Mouse (Mus musculus): Measurements from ENCODE around the gene Dnajb12. TPM values are rescaled to one million over a fixed set of nuclear protein-coding genes. Genes with fewer than 3 reads are reported as not detected.

Dnajb12 gene
- total and polyA plus RNA-seq, 2 experiments from 2014 or later: 23.5 to 41.1 TPM

DNA sequence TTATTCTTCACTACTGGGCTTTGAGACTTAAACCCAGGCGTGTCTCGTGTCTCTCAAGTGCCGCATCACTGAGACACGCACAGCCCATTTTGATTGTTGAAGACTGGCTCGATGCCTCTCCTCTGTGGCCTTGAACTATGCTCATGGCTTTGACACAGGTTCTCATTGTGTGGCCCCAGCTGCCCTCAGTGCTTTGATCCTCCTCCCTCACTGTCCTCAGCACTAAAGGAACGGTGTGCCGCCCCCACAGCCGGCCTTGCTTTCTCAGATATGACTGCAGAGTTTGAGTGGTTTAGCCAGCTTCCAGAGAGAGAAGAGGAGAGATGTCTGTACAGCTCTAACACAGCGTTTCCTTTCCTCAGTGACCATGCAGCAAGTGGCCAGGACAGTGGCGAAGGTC is 18.2 kb upstream of the Dnajb12 start:
- Histone ChIP-seq H3K27ac (ENCODE audit: low read depth, low read length) (no peak overlapping the region), H3K4me3 (ENCODE audit: low read depth, low read length) (no peak overlapping the region), H3K9ac (no peak overlapping the region), H3K27me3 (ENCODE audit: insufficient read depth, low read length) (no peaks in the 10 kb centered on the region), H3K36me3 (ENCODE audit: insufficient read depth) (no peaks in the 10 kb centered on the region), H3K4me1 (ENCODE audit: insufficient read depth) (0 out of 2 replicates have a peak, but pooled peaks cover 5% of the 10 kb centered on the region), H3K9me3 (ENCODE audit: low read length) (no peaks in the 10 kb centered on the region), H3K4me2 (ENCODE audit: low read depth) (no peak overlapping the region)
- DNase-seq (no peak), ATAC-seq (no peak)
- no peak for TF ChIP-seq CTCF (IDR thresholded peaks at IDR 0.05; ENCODE audit: low read depth)
- 85% methylated on average over 10 of the region's 10 CpGs for WGBS

DNA sequence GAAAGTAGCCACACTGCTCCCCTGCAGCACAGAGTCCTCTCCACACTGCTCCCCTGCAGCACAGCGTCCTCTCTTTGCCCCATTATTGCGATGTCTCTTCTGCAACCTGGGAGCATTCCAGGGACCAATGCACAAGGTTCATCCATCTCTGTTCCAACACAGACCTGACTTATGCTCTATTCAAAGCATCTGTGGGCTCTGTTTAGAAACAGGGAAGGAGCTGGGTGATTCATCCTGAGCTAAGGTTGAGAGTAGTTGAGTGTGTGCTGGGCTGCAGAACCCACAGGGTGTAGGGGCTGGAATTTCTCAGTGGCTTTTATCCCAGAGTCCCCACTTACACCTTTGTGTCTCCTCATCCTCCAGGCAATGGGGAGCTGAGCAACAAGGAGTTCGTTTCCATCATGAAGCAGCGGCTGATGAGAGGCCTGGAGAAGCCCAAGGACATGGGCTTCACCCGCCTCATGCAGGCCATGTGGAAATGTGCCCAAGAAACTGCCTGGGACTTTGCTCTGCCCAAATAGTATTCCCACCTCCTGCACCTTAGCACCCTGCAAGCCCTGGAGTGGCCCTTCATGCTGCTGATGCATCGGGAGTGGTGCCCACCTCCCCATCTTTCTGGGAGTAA is 16.4 kb upstream of the Dnajb12 start:
- Histone ChIP-seq H3K27me3 (ENCODE audit: insufficient read depth, low read length) (no peaks in the 10 kb centered on the region), H3K4me1 (ENCODE audit: insufficient read depth) (0 out of 2 replicates have a peak, but pooled peaks cover 5% of the 10 kb centered on the region), H3K36me3 (ENCODE audit: insufficient read depth) (no peaks in the 10 kb centered on the region), H3K27ac (ENCODE audit: low read depth, low read length) (no peak overlapping the region), H3K9me3 (ENCODE audit: low read length) (no peaks in the 10 kb centered on the region), H3K4me2 (ENCODE audit: low read depth) (no peak overlapping the region), H3K9ac (no peak overlapping the region), H3K4me3 (ENCODE audit: low read depth, low read length) (no peak overlapping the region)
- DNase-seq (no peak), ATAC-seq (no peak)
- WGBS: 90% methylated on average over 6 of the region's 6 CpGs
- TF ChIP-seq CTCF (IDR thresholded peaks at IDR 0.05; ENCODE audit: low read depth): no peak

DNA sequence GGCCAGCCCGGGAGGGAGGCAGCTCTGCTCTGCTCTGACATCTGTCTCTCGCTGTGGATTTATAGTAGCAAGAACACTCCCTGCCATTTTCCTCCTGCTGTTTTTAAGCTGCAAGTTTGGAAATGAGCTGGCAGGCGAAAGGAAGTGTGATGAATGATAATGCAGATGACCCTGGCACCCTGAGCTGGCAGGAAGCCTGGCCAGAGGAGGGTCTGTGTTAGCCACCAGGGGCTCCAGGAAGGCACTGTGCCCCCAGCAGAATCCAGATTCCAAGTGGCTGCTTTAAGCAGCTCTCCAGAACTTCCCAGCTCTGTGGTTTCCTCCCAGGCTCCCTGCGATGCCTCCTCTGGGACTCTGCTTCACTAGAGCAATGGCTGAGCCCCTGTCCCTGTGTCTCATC is 15.7 kb upstream of the Dnajb12 start:
- peak overlapping the region; percentile 64 for H3K27ac ChIP-seq (ENCODE audit: low read depth, low read length)
- 39% methylated on average over 4 of the region's 4 CpGs for WGBS
- no peaks in the 10 kb centered on the region for H3K27me3 ChIP-seq (ENCODE audit: insufficient read depth, low read length)
- no peaks in the 10 kb centered on the region for H3K9me3 ChIP-seq (ENCODE audit: low read length)
- TF ChIP-seq CTCF (IDR thresholded peaks at IDR 0.05; ENCODE audit: low read depth): no peak; the same call in 1 of the 2 replicates
- H3K36me3 ChIP-seq (ENCODE audit: insufficient read depth): no peaks in the 10 kb centered on the region
- no peak overlapping the region for H3K4me3 ChIP-seq (ENCODE audit: low read depth, low read length)
- 0 out of 2 replicates have a peak, but pooled peaks have one; percentile 4 for ATAC-seq
- H3K9ac ChIP-seq: no peak overlapping the region
- peak; percentile 30 for DNase-seq
- H3K4me1 ChIP-seq (ENCODE audit: insufficient read depth): 0 out of 2 replicates have a peak, but pooled peaks cover 5% of the 10 kb centered on the region
- no peak overlapping the region for H3K4me2 ChIP-seq (ENCODE audit: low read depth)

DNA sequence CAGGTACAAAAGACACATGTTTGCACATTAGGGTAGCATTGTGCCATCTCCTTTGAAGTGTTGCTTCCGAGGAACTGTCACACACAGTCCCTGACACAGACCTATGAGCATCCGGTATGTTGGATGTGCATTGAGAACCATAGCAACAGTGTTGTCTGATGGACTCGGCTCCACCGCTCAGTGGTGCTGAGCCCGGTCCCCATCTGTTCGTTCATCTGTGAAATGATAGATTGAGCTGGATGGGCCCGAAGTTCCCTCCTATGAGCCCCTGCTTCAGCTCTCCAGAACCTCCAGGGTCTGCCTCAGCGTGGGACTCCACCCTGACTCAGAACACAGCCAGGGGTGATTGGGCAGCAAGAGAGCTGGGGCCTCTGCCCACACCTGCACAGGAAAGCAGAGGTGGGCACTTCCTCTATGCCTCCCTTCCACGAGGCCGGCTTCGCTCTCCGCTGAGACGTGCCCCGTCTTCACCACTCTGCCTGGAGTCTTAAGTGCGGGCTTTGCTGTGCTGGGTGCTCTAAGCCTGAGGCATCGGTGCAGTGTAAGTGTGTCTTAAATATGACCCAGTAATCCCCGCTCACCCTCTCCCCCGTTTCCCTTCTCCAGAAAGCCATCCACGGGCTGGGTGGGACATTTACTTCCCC is 15.0 kb upstream of the Dnajb12 start:
- no peaks in the 10 kb centered on the region for H3K9me3 ChIP-seq (ENCODE audit: low read length)
- H3K27me3 ChIP-seq (ENCODE audit: insufficient read depth, low read length): no peaks in the 10 kb centered on the region
- no peak for TF ChIP-seq CTCF (IDR thresholded peaks at IDR 0.05; ENCODE audit: low read depth)
- H3K4me2 ChIP-seq (ENCODE audit: low read depth): no peak overlapping the region
- no peak overlapping the region for H3K4me3 ChIP-seq (ENCODE audit: low read depth, low read length)
- 71% methylated on average over 19 of the region's 19 CpGs for WGBS
- H3K36me3 ChIP-seq (ENCODE audit: insufficient read depth): no peaks in the 10 kb centered on the region
- DNase-seq (peak; percentile 58), ATAC-seq (peak; percentile 83)
- H3K27ac ChIP-seq (ENCODE audit: low read depth, low read length): peak overlapping the region; percentile 64
- H3K9ac ChIP-seq: peak overlapping the region; percentile 7; the same call in 1 of the 2 replicates
- 0 out of 2 replicates have a peak, but pooled peaks cover 5% of the 10 kb centered on the region for H3K4me1 ChIP-seq (ENCODE audit: insufficient read depth)

DNA sequence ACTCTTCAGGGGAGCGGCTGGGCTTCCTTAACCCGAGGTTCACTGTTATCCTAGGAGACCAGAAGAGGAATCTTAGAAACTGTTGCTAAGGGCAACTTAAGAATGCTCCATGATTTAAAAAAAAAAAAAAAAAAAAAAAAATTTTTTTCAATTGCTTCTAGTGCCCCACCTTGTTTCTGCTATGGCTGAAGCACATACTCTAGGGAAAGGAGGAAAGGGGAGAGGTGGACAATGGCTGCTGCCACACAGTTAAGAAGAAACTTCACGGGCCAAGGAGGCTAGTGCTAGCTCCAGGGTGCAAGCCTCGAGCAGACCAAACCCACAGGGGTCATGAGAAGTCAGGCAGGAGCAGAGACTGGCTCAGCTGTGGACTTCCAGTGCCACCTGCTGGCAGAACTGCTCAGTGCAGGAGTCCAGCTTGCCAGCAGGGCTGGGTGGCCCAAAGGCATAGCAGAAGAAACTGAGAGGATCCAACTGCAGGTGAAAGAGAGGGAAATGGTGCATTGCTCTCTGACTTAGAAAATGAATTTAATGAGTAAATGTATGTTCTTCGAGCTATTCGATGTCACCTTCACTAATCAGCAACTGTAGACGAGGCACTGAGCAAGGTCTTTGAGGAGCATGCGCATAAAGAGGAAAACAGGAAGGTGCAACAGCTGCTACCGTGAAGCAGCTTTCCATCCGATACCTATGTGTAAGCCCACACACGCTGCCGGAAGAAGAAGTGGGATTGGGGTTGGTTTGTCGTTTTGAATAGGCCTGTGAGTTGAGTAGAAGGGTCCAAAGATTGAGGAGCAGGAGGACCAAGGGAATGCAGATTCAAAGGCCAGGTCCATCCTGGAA is 14.3 kb upstream of the Dnajb12 start:
- Histone ChIP-seq H3K36me3 (ENCODE audit: insufficient read depth) (no peaks in the 10 kb centered on the region), H3K27me3 (ENCODE audit: insufficient read depth, low read length) (no peaks in the 10 kb centered on the region), H3K9ac (no peak overlapping the region), H3K4me2 (ENCODE audit: low read depth) (no peak overlapping the region), H3K9me3 (ENCODE audit: low read length) (no peaks in the 10 kb centered on the region), H3K27ac (ENCODE audit: low read depth, low read length) (peak overlapping the region; percentile 64; the same call in 1 of the 2 replicates), H3K4me3 (ENCODE audit: low read depth, low read length) (no peak overlapping the region), H3K4me1 (ENCODE audit: insufficient read depth) (0 out of 2 replicates have a peak, but pooled peaks cover 5% of the 10 kb centered on the region)
- ATAC-seq: peak; percentile 84
- peak; percentile 92 for DNase-seq
- peak; percentile 99 for TF ChIP-seq CTCF (IDR thresholded peaks at IDR 0.05; ENCODE audit: low read depth)
- 35% methylated on average over 13 of the region's 13 CpGs for WGBS

DNA sequence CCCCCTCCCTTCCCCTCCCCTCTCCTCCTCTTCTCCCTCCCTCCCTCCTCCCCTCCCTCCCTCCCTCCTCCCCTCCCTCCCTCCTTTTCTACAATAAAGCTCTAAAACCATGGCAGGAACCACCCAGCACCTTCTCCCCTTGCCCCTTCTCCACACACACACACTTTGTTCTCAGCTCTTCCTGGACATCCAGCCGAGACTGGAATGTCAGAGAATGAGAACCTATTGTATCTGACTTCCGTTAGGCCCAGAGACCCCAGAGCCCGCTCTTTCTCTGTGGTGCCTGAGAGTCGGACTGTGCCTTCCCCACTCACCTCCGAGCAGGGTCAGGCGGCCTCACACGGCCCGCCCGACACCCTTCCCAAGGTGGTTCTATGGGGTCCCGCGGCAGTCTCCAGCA is 11.1 kb upstream of the Dnajb12 start:
- no peak overlapping the region for H3K4me3 ChIP-seq (ENCODE audit: low read depth, low read length)
- H3K9me3 ChIP-seq (ENCODE audit: low read length): no peaks in the 10 kb centered on the region
- TF ChIP-seq CTCF (IDR thresholded peaks at IDR 0.05; ENCODE audit: low read depth): no peak
- H3K36me3 ChIP-seq (ENCODE audit: insufficient read depth): no peaks in the 10 kb centered on the region
- no peaks in the 10 kb centered on the region for H3K27me3 ChIP-seq (ENCODE audit: insufficient read depth, low read length)
- no peak overlapping the region for H3K9ac ChIP-seq
- DNase-seq: no peak
- 0 out of 2 replicates have a peak, but pooled peaks cover 5% of the 10 kb centered on the region for H3K4me1 ChIP-seq (ENCODE audit: insufficient read depth)
- ATAC-seq: no peak
- WGBS: 55% methylated on average over 11 of the region's 11 CpGs
- H3K27ac ChIP-seq (ENCODE audit: low read depth, low read length): no peak overlapping the region
- H3K4me2 ChIP-seq (ENCODE audit: low read depth): no peak overlapping the region
